Mouse (Mus musculus) MEL (cell line): ENCODE measurements at regions not wholly inside any gene's neighbourhood (a gene's known extent, or its start where the extent isn't known, plus 50 kb on each side); places are given as distances from the start of the nearest gene placed in this dataset.

ENCODE experiments used
- DNase-seq: peaks from one replicate; pipeline ENCODE4 v3.0.0; 2011; ENCODE audit warnings: low read depth, low spot score
- H3K27ac ChIP-seq: 2 replicates; pipeline ENCODE4 v1.5.1; 2012; ENCODE audit warnings: low read depth, mild to moderate bottlenecking, control low read depth, low read length, moderate library complexity; ENCODE audit not compliant: control insufficient read depth
- H3K27me3 ChIP-seq, 2 experiments: fragments of 150-350 bp in 1 of 2; sonication (generic) in 1 of 2; 2 replicates each; pipeline ENCODE4 v1.6.1; 2012; ENCODE audit warnings: low read length in 2 of 2, mild to moderate bottlenecking in 2 of 2, improper control_type of control experiment in 1 of 2, moderate library complexity in 1 of 2; ENCODE audit not compliant: insufficient read depth in 2 of 2, control insufficient read depth in 1 of 2
- H3K36me3 ChIP-seq, 2 experiments: 2 replicates each; pipeline ENCODE4 v1.6.1; 2012 to 2014; ENCODE audit warnings: low read length in 2 of 2, improper control_type of control experiment in 1 of 2, inconsistent platforms in 1 of 2, mild to moderate bottlenecking in 1 of 2; ENCODE audit not compliant: insufficient read depth in 2 of 2, control insufficient read depth in 1 of 2
- H3K4me1 ChIP-seq, 2 experiments: fragments of 150-350 bp in 1 of 2; sonication (generic) in 1 of 2; 2 replicates each; pipeline ENCODE4 v1.6.1; 2012; ENCODE audit warnings: low read length in 2 of 2, improper control_type of control experiment in 1 of 2, mild to moderate bottlenecking in 1 of 2; ENCODE audit not compliant: insufficient read depth in 2 of 2, control insufficient read depth in 1 of 2
- H3K4me3 ChIP-seq, 2 experiments: fragments of 150-350 bp in 1 of 2; sonication (generic) in 1 of 2; 2 replicates each; pipeline ENCODE4 v1.5.1; 2012; ENCODE audit warnings: low read depth in 2 of 2, low read length in 2 of 2, mild to moderate bottlenecking in 2 of 2, moderate library complexity in 2 of 2, control low read depth in 1 of 2, improper control_type of control experiment in 1 of 2; ENCODE audit not compliant: control insufficient read depth in 1 of 2, insufficient read depth in 1 of 2
- H3K79me2 ChIP-seq: 2 replicates; pipeline ENCODE4 v1.6.1; 2012; ENCODE audit warnings: mild to moderate bottlenecking, low read length, moderate library complexity; ENCODE audit not compliant: control insufficient read depth, poor library complexity, insufficient read depth
- H3K9ac ChIP-seq: 2 replicates; pipeline ENCODE4 v1.6.1; 2012; ENCODE audit warnings: low read depth, mild to moderate bottlenecking, control low read depth, low read length, moderate library complexity; ENCODE audit not compliant: control insufficient read depth, poor library complexity, severe bottlenecking
- H3K9me3 ChIP-seq: fragments of 150-350 bp; sonication (generic); replicated peaks from 2 replicates; pipeline ENCODE4 v1.6.1; 2012; ENCODE audit warnings: mild to moderate bottlenecking, low read length, improper control_type of control experiment, moderate library complexity; ENCODE audit not compliant: insufficient read depth
- CHD1 ChIP-seq: IDR thresholded peaks from 2 replicates; pipeline ENCODE4 v1.6.1; 2012; ENCODE audit warnings: low read depth, mild to moderate bottlenecking, inconsistent platforms, low read length, improper control_type of control experiment
- CHD2 ChIP-seq: IDR thresholded peaks from 2 replicates; pipeline ENCODE4 v1.6.1; 2011; ENCODE audit warnings: low read length, improper control_type of control experiment
- CTCF ChIP-seq, 3 experiments: IDR thresholded peaks in 2 of 3; conservative IDR thresholded peaks in 1 of 3; 2 replicates each; pipeline ENCODE4 v1.5.1; 2011 to 2012; ENCODE audit warnings: low read length in 3 of 3, low read depth in 2 of 3, mild to moderate bottlenecking in 2 of 3, improper control_type of control experiment in 1 of 3, inconsistent platforms in 1 of 3, mixed read lengths in 1 of 3, moderate library complexity in 1 of 3; ENCODE audit not compliant: control insufficient read depth in 1 of 3, insufficient read depth in 1 of 3, poor library complexity in 1 of 3, severe bottlenecking in 1 of 3
- E2F4 ChIP-seq: IDR thresholded peaks from 2 replicates; pipeline ENCODE4 v1.6.1; 2011; ENCODE audit warnings: low read depth, low read length, improper control_type of control experiment, borderline replicate concordance
- ELF1 ChIP-seq: IDR thresholded peaks from 2 replicates; pipeline ENCODE4 v1.6.1; 2014; ENCODE audit warnings: low read depth, mild to moderate bottlenecking, inconsistent platforms, low read length, improper control_type of control experiment, moderate library complexity
- ETS1 ChIP-seq: IDR thresholded peaks from 2 replicates; pipeline ENCODE4 v1.6.1; 2012; ENCODE audit warnings: low read depth, mild to moderate bottlenecking, inconsistent platforms, low read length, improper control_type of control experiment, moderate library complexity
- GABPA ChIP-seq: IDR thresholded peaks from 2 replicates; pipeline ENCODE4 v1.6.1; 2012; ENCODE audit warnings: low read depth, mild to moderate bottlenecking, inconsistent platforms, low read length, improper control_type of control experiment, moderate library complexity
- JUND ChIP-seq: IDR thresholded peaks from 2 replicates; pipeline ENCODE4 v1.6.1; 2011; ENCODE audit warnings: low read depth, mild to moderate bottlenecking, improper control_type of control experiment, low read length
- KAT2A ChIP-seq: conservative IDR thresholded peaks from 2 replicates; pipeline ENCODE4 v1.6.1; 2012; ENCODE audit warnings: low read depth, low read length, improper control_type of control experiment, inconsistent platforms
- MAX ChIP-seq: IDR thresholded peaks from 2 replicates; pipeline ENCODE4 v1.6.1; 2011; ENCODE audit warnings: low read length, improper control_type of control experiment
- MXI1 ChIP-seq: IDR thresholded peaks from 2 replicates; pipeline ENCODE4 v1.6.1; 2011; ENCODE audit warnings: mild to moderate bottlenecking, low read depth, low read length, improper control_type of control experiment
- MYB ChIP-seq: IDR thresholded peaks from 2 replicates; pipeline ENCODE4 v1.6.1; 2011; ENCODE audit warnings: mild to moderate bottlenecking, low read depth, low read length, improper control_type of control experiment
- MYC ChIP-seq: IDR thresholded peaks from 2 replicates; pipeline ENCODE4 v1.6.1; 2011; ENCODE audit warnings: low read depth, mild to moderate bottlenecking, low read length, improper control_type of control experiment, moderate library complexity
- NELFE ChIP-seq: IDR thresholded peaks from 2 replicates; pipeline ENCODE4 v1.6.1; 2011; ENCODE audit warnings: low read depth, low read length, improper control_type of control experiment
- POLR2AphosphoS5 ChIP-seq: IDR thresholded peaks from 2 replicates; pipeline ENCODE4 v1.6.1; 2012; ENCODE audit warnings: low read depth, borderline replicate concordance, mild to moderate bottlenecking, inconsistent platforms, low read length, moderate library complexity, mixed read lengths
- RAD21 ChIP-seq: IDR thresholded peaks from 2 replicates; pipeline ENCODE4 v1.6.1; 2011; ENCODE audit warnings: mild to moderate bottlenecking, low read depth, low read length, improper control_type of control experiment
- SIN3A ChIP-seq: IDR thresholded peaks from 2 replicates; pipeline ENCODE4 v1.6.1; 2012; ENCODE audit warnings: low read length, improper control_type of control experiment, inconsistent platforms
- TAL1 ChIP-seq: IDR thresholded peaks from 2 replicates; pipeline ENCODE4 v1.6.1; 2012; ENCODE audit warnings: mild to moderate bottlenecking, inconsistent platforms, low read length, moderate library complexity, mixed read lengths
- UBTF ChIP-seq: IDR thresholded peaks from 2 replicates; pipeline ENCODE4 v1.6.1; 2012; ENCODE audit warnings: low read depth, mild to moderate bottlenecking, inconsistent platforms, low read length, improper control_type of control experiment, moderate library complexity, borderline replicate concordance; ENCODE audit not compliant: insufficient read depth
- USF2 ChIP-seq, 2 experiments: IDR thresholded peaks; 2 replicates each; pipeline ENCODE4 v1.6.1; 2011 to 2012; ENCODE audit warnings: improper control_type of control experiment in 2 of 2, low read length in 2 of 2, borderline replicate concordance in 1 of 2, inconsistent platforms in 1 of 2, low read depth in 1 of 2, mild to moderate bottlenecking in 1 of 2; ENCODE audit not compliant: insufficient read depth in 1 of 2
- ZC3H11A ChIP-seq: IDR thresholded peaks from 2 replicates; pipeline ENCODE4 v1.6.1; 2012; ENCODE audit warnings: low read depth, mild to moderate bottlenecking, inconsistent platforms, low read length, improper control_type of control experiment
- ZKSCAN1 ChIP-seq: IDR thresholded peaks from 2 replicates; pipeline ENCODE4 v1.6.1; 2012; ENCODE audit warnings: low read depth, mild to moderate bottlenecking, inconsistent platforms, low read length, improper control_type of control experiment, moderate library complexity
- ZMIZ1 ChIP-seq: IDR thresholded peaks from 2 replicates; pipeline ENCODE4 v1.6.1; 2012; ENCODE audit warnings: low read depth, mild to moderate bottlenecking, inconsistent platforms, low read length, improper control_type of control experiment, moderate library complexity
- ZNF384 ChIP-seq: IDR thresholded peaks from 2 replicates; pipeline ENCODE4 v1.6.1; 2012; ENCODE audit warnings: low read depth, mild to moderate bottlenecking, inconsistent platforms, low read length, improper control_type of control experiment

DNA sequence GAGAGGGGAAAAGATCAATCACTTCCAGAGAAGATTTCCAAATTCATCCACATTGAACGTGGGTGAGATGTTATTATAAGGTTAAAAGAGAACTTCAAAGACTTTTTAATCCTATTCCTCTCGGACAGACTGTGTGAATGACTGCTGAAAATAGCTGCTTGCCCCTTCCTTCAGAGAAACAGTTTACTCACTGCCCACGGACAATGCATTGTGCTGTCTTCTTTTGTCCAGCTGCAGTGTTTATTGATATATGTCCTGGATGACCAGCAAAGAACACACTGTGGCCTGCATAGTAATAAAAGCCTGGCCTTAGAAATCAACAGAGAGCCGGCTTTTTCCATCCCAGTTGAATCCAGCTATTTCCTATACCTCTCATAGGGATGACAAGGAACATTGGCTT is 621.3 kb downstream of the Plxdc2 start:
- Histone ChIP-seq H3K4me3 (no peak overlapping the region), H3K36me3 (no peaks in the 10 kb centered on the region), H3K79me2 (no peaks in the 10 kb centered on the region), H3K4me1 (no peaks in the 10 kb centered on the region), H3K27me3 (no peaks in the 10 kb centered on the region), H3K27ac (no peak overlapping the region), H3K9ac (no peak overlapping the region), H3K9me3 (no peaks in the 10 kb centered on the region)
- TF ChIP-seq MXI1 (no peak), UBTF (no peak), TAL1 (no peak)
- no peak for DNase-seq

- no peak overlapping the region for H3K4me3 ChIP-seq
- H3K4me1 ChIP-seq = no peaks in the 10 kb centered on the region
- H3K27ac ChIP-seq = no peak overlapping the region
- no peak for TF ChIP-seq MAX
- TF ChIP-seq JUND = no peak
- no peak for TF ChIP-seq TAL1
- TF ChIP-seq ELF1 = no peak
- TF ChIP-seq E2F4 = no peak
- TF ChIP-seq SIN3A = no peak
- no peak for TF ChIP-seq RAD21
- no peak for TF ChIP-seq MYB
- H3K9ac ChIP-seq = no peak overlapping the region
- DNase-seq = no peak
- H3K9me3 ChIP-seq = no peaks in the 10 kb centered on the region
- no peaks in the 10 kb centered on the region for H3K79me2 ChIP-seq
- no peaks in the 10 kb centered on the region for H3K36me3 ChIP-seq
- H3K27me3 ChIP-seq = no peaks in the 10 kb centered on the region
These were observed 626.7 kb downstream of the Plxdc2 start for GRCm38 (mm10) chr2:16982823-16983222.

DNA sequence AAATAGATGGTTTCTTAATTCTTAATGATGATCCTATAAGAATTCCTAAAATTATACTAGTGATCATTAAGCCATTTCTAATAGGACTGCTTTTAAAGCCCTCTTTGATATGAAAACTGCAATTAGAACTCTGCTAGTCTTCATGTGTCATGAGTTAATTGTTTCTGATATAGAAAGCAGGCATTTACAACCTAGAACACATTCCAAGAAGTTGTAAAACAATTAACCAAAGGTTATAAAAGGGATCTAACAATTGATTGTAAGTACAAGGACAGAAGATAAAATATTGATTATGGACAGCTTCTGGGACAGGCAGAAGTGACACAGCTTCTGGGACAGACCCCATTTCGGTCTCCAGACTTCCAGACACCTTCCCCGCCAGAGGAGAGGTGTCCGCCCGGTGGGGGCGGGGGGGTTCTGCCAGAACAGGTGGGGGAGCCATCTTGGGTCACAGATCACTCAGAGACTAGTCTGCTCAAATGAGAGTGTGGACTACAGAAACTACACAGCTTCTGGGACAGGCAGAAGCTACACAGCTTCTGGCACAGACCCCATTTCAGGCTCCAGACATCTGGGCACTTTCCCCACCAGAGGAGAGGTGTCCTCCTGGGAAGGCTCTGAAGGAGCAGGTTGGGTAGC is 627.6 kb downstream of the Plxdc2 start:
- Histone ChIP-seq H3K9ac (no peak overlapping the region), H3K4me3 (no peak overlapping the region), H3K27me3 (no peaks in the 10 kb centered on the region), H3K36me3 (no peaks in the 10 kb centered on the region), H3K4me1 (no peaks in the 10 kb centered on the region), H3K79me2 (no peaks in the 10 kb centered on the region), H3K9me3 (no peaks in the 10 kb centered on the region), H3K27ac (no peak overlapping the region)
- TF ChIP-seq KAT2A = no peak
- TF ChIP-seq MYB = no peak
- TF ChIP-seq CTCF (IDR thresholded peaks at IDR 0.05 in 2 of 3, conservative IDR thresholded peaks at IDR 0.05 in 1 of 3; ENCODE audit: control insufficient read depth in 1 of 3, insufficient read depth in 1 of 3, low read depth in 2 of 3, low read length in 3 of 3, poor library complexity in 1 of 3, severe bottlenecking in 1 of 3) = no peak
- no peak for TF ChIP-seq ZMIZ1
- no peak for TF ChIP-seq CHD2
- TF ChIP-seq RAD21 = no peak
- TF ChIP-seq GABPA = no peak
- no peak for TF ChIP-seq CHD1
- TF ChIP-seq POLR2AphosphoS5 = no peak
- TF ChIP-seq MXI1 = no peak
- no peak for TF ChIP-seq ETS1
- no peak for TF ChIP-seq ZC3H11A
- TF ChIP-seq UBTF = no peak
- TF ChIP-seq MYC = no peak
- TF ChIP-seq NELFE = no peak
- TF ChIP-seq USF2 (IDR thresholded peaks at IDR 0.05; ENCODE audit: borderline replicate concordance in 1 of 2, insufficient read depth in 1 of 2, low read depth in 1 of 2, low read length in 2 of 2) = no peak
- TF ChIP-seq ZNF384 = no peak
- TF ChIP-seq ZKSCAN1 = no peak
- TF ChIP-seq E2F4 = no peak
- DNase-seq = no peak
